Mouse (Mus musculus): Measurements from ENCODE around the gene Jam2.

The Jam2 gene

DNA sequence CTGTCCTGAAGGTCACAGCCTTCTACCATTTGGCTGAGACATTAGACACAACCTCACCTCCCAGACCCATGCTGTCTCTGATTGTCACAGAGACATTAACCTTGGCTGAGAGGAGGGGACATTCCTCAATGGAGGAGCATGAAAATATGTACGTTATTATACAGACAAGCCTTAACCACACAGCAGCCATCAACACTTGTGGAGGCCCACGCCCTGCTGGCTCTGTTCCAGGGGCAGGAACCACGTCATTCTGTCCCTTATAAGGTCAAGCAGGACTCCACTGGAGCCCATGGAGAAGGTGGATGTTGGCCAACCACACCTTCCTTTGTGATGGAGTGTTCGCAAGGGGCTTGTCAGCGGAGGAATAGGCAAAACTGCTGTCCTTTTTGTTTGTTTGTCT is 5.8 kb downstream of the Jam2 start:
- in situ Hi-C loops (cut with MboI): no loop called here

DNA sequence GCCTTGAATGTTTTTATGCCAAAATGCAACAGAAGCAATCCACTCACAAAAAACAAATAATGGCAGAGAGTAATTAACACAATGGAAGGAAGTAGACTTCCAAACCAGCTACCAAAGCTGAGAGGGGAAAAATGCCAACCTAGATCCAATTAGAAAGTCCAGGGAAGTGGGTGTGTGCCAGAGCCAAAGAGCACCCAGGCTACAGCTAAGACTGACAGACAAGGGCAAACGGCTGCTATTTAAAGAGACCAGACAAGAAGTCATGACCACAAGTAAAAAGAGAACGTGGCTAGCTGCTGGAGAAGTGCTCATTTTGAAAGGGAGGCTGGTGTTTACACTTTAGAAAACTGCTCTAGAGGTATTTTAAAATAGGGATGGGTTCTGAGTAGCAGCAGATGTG is 9.4 kb downstream of the Jam2 start:
- in situ Hi-C loops (cut with MboI): no loop called here

DNA sequence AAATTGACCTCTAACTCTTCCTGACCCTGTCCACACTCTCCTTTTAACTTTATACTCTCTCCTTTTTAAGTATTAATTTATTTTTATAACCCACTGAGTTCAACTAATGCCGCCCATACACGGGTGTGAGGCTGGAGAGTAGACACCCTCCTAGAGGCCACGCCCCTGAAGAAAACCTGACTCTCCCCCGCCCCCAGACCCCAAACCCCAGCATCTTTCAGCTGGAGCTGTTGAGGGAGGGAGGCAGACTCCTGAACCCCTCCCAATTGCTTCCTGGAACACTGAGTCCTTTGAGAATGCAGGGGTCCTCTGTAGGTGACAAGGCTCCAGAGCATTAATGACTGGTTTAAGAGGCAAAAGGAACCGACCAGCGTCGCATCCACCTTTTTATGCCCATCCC is 11.0 kb downstream of the Jam2 start:
- in situ Hi-C loops (cut with MboI): no loop called here

DNA sequence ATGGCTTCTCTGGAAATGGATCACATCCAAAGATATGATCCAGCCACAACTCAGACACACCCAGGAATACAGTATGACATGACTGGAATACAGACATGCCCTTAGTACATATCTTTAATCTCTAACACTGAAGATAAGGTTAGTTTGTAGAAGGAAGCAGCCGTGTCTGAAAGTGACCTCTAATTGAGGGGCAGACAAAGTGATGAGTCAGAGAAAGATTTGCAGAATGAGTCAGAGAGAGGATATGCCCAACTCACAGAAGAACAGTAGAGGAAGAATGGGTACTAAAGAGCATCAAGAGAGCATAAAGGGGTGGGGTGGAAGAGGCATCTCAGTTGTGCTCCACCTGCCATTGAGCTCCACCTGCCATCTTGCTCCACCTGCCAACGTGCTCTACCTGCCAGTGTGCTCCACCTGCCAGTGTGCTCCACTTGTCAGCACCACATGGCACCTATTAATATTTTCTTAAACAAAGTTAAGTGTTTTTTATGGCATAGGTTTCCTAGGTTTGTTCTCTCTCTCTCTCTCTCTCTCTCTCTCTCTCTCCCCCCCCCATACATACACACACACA is 16.8 kb downstream of the Jam2 start:
- in situ Hi-C loops (cut with MboI): no loop called here

DNA sequence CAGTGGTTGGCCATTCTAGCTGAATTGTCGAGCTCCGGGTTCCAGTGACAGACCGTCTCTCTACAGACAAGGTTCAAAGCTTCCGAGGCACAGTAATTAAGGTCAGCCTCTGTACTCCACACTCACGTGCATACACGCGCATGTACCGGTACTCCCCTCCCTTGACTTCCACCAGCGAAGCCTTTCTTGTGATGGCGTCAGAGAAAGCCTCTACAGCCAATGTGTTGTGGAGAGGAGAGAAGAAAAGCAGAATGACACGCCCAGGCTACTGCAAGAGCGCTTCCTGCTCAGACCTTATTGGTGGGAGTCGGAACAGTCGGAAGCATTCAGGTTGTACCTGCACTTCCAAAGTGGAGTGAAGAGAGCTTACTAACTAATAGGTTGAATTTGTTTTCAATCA is 19.5 kb downstream of the Jam2 start:
- in situ Hi-C loops (cut with MboI): no loop called here

DNA sequence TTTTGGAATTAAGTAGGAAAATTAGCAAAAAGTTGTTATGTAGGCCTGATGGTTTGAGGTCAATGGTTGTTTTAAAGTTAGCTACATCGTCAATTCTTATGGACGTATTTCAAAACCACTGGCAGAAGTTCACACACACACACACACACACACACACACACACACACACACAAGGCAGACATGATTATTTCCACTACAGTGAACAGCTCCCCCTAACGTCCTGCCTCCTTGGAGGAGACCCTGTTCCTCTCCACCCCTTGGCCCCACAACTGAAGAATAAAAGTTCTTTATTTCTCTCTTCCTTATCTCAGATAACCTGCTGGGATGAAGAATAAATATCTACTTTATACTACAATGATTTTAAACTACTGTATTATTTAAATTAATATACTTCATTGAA is 21.4 kb downstream of the Jam2 start:
- in situ Hi-C loops (cut with MboI): no loop called here

DNA sequence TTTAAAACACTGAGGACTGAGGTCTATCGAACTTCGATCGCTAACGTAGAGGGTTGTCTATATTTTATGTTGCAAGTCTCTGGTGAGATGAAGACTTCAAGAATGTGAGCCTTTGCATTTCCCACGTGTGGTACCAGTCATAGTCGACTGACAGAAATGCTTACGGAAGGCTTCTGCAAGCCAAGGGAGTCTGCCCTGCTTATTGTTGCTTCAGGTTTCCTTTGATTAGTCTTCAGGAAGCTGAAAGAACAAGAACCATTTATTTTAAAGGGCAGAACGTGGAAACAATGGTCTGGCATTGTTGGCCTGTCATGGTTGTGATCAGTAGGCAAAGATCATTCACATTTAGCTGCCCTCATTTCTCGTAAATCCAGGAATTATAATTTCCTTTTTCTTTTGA is 22.8 kb downstream of the Jam2 start:
- in situ Hi-C loops (cut with MboI): no loop called here

DNA sequence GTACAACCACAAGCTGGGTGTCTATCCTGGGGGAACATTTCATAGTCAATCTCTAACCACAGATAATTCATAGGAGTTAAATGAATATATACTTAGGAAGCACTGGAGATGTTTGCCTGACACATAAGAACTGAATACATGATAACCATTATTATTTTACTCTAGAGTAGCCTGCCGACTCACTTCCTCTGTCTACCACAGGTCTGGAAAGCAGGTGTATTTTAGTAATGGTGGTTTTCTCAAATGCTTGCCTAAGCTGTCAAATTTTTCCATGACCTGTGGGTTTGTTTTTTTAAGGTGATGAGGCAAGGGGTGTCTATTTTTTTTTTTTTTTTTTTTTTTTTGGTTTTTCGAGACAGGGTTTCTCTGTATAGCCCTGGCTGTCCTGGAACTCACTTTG is 26.1 kb downstream of the Jam2 start:
- in situ Hi-C loops (cut with MboI): no loop called here

DNA sequence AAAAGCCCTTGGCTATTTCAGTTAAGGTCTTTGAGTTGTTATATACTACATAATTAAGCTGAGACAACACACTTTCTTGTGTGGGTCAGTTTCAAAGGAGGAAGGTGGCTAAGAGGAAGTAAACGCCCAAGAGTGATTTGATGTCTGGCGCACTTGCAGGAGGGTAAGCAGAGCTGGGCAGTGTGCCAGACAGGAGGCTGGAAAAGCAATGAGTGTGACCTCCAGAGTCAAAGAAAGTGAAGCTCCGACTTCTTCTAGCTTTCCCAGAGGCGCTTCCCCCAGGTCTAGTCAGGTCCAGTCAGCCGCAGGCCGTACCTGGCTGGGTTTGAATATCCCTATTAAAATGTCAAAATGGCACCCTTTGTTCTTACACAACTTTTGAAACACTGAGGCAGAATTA is 28.3 kb downstream of the Jam2 start:
- in situ Hi-C loops (cut with MboI): no loop called here

DNA sequence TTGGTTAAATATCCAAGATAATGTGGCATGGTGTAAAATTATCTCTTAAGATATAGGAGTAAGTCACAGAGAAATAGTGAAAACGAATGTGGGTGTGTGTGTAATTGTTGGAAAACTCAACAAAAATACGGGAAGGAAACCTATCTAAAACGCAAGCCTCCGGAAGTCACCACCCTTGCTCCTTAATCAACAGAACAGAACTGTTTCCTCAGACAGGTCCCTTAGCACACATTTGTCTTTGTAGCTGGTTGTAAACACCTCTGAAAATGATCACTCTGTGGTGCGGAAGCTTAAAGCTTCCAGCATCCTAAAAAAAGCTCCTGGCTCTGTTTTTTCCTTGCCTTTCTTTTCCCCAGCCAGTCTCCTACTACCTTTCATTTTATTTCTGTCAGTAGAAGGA is 30.9 kb downstream of the Jam2 start:
- in situ Hi-C loops (cut with MboI): no loop called here

DNA sequence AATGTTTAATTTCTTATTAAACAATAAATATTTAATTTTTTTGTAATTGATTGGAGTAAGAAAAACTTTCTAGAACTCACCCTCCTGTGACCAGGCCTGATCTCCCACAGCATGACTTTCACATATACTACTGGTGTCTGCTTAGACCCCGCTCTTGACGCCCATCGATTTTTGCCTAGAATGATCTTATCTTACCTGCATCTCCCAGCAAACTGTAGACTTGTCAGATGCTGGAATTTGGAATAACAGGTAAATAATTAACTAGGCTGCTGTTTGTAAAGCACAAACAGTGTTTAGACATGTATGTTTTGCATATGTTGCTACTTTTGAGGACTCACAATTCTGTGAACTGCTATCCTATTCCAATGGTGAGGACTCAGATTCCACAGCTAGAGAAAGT is 32.3 kb downstream of the Jam2 start:
- in situ Hi-C loops (cut with MboI): no loop called here

DNA sequence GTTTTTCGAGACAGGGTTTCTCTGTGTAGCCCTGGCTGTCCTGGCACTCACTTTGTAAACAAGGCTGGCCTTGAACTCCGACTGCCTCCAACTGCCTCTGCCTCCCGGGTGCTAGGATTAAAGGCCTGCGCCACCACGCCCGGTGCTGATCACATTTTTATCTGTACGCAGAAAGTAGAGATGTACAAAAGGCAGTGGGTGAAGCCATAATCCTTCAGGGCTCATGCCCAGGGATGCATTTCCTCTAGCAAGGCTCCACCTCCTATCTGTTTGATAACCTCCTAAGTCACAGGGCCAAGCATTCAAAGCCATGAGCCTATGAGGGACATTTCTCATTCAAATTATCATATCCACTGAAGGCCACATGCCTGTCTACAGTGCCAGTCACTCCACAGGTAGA is 34.0 kb downstream of the Jam2 start:
- in situ Hi-C loops (cut with MboI): no loop called here

DNA sequence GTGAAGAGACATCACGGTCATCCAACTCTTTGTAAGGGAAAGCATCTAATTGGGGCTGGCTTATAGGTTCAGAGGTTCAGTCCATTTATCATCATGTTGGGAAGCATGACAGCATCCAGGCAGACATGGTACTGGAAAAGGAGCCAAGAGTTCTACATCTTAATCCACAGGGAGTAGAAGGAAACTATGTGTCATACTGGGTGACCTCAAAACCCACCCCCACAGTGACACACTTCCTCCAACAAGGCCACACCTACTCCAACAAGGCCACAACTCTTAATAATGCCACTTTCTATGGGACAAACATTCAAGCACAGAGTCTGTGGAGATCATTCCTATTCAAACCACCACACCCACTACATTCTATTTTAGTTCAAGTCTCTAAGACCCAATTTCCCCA is 36.3 kb downstream of the Jam2 start:
- in situ Hi-C loops (cut with MboI): no loop called here

DNA sequence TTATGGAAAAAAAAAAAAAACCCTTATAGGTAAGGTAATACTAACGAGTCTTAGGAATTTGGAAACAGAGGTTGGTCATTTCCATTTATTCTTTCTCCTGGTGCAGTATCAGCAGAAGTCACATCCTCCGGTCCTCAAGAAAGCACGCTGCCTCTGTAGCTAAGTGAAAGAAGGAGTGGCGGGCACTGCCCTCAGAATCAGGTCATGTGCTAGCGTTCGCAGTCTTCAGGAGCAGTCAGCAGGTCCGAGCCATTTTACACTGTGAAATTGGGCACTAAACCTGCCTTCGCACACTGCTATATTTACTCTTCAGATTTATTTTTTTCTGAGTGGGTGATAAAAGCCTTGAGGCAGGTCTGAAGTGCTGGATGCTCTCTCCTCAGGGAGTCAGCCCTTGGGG is 39.9 kb downstream of the Jam2 start:
- in situ Hi-C loops (cut with MboI): no loop called here

DNA sequence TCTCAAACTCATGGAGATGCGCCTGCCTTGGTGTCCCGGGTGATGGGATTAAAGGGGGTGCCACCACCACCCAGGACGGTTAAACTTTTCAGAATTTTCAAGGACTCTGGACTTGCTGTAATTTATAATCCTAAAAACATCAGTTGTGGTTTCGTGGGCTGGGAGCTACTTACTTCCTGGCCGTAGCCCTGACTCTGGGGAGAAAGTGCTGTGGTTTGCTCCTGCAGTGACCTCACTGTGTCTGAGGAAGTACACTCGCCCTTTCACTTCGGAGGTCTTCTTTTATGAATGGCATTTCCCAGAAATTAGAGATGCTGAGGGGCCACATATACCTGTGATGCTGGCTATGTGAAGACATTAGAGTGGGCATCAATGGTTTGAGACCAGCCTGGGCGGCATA is 40.6 kb downstream of the Jam2 start:
- in situ Hi-C loops (cut with MboI): no loop called here

DNA sequence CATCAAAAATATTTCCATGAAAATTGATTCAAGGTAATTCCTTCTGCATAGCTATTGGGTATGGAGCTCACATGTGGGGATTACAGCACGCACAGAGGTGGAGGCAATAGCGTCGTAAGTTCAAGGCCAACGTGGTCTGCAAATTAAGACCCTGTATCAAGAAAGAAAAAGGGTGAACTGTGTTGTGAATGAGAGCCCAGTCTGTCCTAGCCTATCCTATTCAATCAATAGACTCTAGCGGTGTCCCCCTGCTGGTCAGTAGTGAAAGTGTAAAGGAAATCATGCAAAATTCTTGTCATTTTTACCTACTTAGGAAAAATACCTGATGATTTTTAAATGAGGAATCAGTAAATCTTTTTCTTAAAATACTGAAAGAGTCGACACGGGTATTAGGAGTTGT is 43.5 kb downstream of the Jam2 start:
- in situ Hi-C loops (cut with MboI): no loop called here

DNA sequence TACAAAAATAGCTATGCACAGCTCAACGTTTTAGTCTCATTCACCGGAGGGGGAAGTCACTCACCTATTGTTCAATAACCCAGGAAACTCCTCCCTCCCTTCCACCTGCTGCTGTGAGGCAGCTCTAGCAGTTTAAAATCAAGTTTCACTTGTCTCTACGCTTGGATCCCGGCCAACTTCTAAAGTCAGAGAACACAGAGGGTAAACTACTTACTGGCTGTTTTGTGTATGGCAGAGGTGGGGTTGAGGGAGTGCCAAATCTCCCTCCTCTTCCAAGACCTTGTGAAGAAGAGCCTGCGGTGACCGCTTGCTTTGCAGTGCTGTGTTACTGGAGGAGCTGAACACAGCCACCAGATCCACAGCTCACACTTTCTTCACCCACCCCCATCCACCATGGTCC is 51.1 kb downstream of the Jam2 start:
- in situ Hi-C loops (cut with MboI): no loop called here

DNA sequence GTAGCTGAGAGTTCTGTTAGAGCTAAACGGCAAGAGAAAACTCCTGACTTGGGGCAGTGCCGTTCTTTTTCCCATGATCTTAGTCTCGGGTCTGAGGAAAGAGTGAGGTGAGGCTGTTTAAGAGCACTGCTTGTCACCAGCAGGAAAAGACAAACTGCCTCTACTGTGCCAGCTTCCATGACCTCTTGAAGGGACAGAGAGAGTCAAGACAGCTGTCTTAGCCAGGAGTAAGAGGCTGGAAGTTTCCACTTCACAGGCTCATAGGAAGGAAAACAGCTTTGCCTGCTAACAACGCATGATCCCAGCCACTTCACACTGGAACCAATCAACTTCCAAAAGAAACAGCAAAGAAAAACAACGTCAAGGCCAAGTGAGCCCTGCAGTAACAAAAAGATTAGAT is 57.8 kb downstream of the Jam2 start:
- in situ Hi-C loops (cut with MboI): loop anchor here (10.0 kb wide), 1 partner anchor 97 kb away; the partner anchor contains the start of gene Mrpl39

DNA sequence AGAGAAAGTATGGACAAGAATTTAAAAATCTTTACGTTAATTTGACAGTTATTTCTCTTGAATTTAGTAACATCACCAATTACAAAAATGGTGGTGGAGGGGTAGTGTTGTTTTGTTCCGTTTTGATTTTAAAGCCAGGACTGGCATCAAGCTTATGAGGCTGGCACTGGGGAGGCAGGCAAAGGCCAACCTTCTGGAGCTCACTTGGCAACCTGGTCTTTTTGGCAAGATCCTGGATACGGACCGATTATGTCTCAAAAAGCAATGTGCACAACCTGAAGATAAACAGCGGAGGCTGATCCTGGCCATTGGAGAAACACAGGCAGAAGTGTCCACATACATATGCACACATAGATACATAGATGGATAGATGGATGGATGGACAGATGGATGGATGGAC is 58.8 kb downstream of the Jam2 start:
- in situ Hi-C loops (cut with MboI): loop anchor here (10.0 kb wide), 1 partner anchor 98 kb away; the partner anchor contains the start of gene Mrpl39

DNA sequence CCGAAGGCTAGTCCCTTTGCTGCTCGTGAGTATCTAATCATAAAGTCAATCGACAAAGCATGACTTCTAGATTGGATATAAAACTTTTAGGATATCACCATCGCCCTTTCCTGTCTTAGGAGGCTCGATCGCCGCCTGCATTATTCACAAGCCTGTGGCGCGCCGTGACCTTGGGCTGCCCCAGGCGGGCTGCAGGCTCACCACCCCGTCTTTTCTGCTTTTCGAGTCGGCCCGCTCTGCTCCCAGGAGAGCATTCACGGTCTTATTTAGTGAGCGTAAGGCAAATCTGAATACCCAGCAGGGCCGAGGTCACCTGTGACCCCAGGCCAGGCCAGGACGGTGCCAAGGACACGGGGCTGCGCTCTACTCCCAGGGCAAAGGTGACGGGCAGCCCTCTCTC is 60.4 kb downstream of the Jam2 start:
- in situ Hi-C loops (cut with MboI): loop anchor here (10.0 kb wide), 1 partner anchor 100 kb away; the partner anchor contains the start of gene Mrpl39

DNA sequence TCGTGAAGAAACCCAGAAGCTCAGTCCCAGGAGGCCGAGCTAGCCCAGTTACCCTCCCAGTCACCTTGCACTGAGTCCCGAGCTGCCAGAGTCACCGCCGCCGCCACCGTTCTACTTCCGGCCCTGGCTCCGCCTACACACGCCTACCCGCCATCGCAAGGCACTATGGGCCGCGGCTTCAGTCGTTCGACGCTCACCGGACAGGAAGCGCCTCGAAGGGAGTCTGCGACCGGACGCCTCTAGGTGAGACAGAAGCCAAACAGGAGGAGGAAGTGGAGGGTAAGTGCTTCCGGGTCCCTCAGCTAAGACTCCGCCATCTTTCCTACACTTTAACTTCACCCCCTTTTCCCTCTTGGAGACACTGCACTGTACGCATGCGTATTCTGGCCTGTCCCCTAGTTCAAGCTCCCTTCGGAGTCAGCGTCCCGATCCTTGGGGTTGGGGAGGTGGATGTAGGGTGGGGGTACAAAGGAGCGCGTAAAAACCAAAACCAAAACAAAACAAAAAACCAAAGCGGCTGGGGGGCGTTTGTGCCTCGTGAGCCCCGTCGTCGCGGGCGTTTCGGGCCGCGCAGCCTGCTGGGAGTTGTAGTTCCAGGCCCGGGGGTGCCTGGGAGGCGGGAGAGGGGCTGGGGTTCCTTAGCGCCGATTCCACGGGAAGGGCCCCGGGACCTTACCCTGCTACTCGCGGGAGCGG is 61.0 kb downstream of the Jam2 start, which contains the start of gene Gabpa:
Gene Gabpa (plus strand): TSS at position 181 of the 696 bp plus-strand sequence.
- in situ Hi-C loops (cut with MboI): loop anchor here (10.0 kb wide), 1 partner anchor 100 kb away; the partner anchor contains the start of gene Mrpl39

DNA sequence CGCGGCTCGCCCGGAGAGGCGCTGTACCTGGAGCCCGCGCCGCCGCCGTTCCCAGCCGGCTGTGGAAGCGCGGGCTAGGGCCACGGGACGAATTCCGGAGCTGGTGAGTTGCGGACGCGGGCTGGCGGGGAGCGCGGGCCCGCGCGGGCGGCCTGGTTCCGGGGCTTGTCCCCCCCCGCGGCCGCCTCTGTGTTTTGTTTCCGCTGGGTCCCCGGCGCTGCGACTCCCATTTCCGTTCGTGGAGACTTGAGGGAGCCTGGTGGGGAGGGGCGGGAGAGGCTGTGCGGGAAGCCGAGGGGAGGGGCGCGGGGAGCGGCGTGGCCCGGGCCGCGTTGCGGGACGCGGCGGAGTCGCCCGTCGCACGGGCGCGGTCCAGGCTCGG is 61.5 kb downstream of the Jam2 start, which contains the start of gene Atp5j:
Gene Atp5j (minus strand): TSS at position 185 of the 382 bp plus-strand sequence.
- in situ Hi-C loops (cut with MboI): loop anchor here (10.0 kb wide), 1 partner anchor 101 kb away; the partner anchor contains the start of gene Mrpl39
